Mouse (Mus musculus) heart, embryonic 16.5 days (tissue): ENCODE measurements around the gene Kat7. TPM values are rescaled to one million over a fixed set of nuclear protein-coding genes. Genes with fewer than 3 reads are reported as not detected.

Experiments used
- ATAC-seq: fragments of 200-750 bp; cut with Nextera tagmentation; replicated peaks from 2 replicates; pipeline ENCODE4 v1.8.0; 2017; ENCODE audit warnings: moderate number of reproducible peaks; ENCODE audit not compliant: insufficient read depth, low FRiP score; ENCODE audit errors: extremely low read depth
- H3K27ac ChIP-seq: fragments of 300-500 bp; sonication (generic); 2 replicates; pipeline ENCODE4 v1.5.1; 2014; ENCODE audit warnings: mild to moderate bottlenecking, low read length, control low read depth, moderate library complexity
- H3K27me3 ChIP-seq: fragments of 300-500 bp; sonication (generic); 2 replicates; pipeline ENCODE4 v1.6.1; 2014; ENCODE audit warnings: low read length, mixed read lengths; ENCODE audit not compliant: control insufficient read depth, insufficient read depth
- H3K36me3 ChIP-seq: fragments of 300-500 bp; sonication (generic); 2 replicates; pipeline ENCODE4 v1.6.1; 2014; ENCODE audit not compliant: control insufficient read depth, insufficient read depth
- H3K4me1 ChIP-seq: fragments of 300-500 bp; sonication (generic); 2 replicates; pipeline ENCODE4 v1.6.1; 2014; ENCODE audit warnings: low read length, mixed read lengths; ENCODE audit not compliant: control insufficient read depth, insufficient read depth
- H3K4me2 ChIP-seq: fragments of 300-500 bp; sonication (generic); 2 replicates; pipeline ENCODE4 v1.6.1; 2014; ENCODE audit warnings: low read depth, mild to moderate bottlenecking, control low read depth, low read length
- H3K4me3 ChIP-seq: fragments of 300-500 bp; sonication (generic); 2 replicates; pipeline ENCODE4 v1.5.1; 2014; ENCODE audit warnings: mild to moderate bottlenecking, control low read depth, low read length
- H3K9ac ChIP-seq: fragments of 300-500 bp; sonication (generic); 2 replicates; pipeline ENCODE4 v1.6.1; 2014; ENCODE audit warnings: low read length, control low read depth
- H3K9me3 ChIP-seq: fragments of 300-500 bp; sonication (generic); replicated peaks from 2 replicates; pipeline ENCODE4 v1.6.1; 2016; ENCODE audit warnings: low read length; ENCODE audit not compliant: control insufficient read depth
- WGBS: fragments of 180-500 bp; shearing (Covaris S2); extraction: QIAGEN DNeasy Blood & Tissue Kit; methylation state at CpG from one replicate; pipeline ENCODE4 v1.1.7; 2014; 5-methylcytosine and 5-hydroxymethylcytosine counted together
- polyA plus RNA-seq: library from polyadenylated mRNA; unstranded; fragments of >200 nt; fragmentation: Nextera tagmentation; extraction: Ambion mirVana; gene quantifications from 2 replicates; pipeline ENCODE4 v1.2.1, GENCODE M21; 2015

The Kat7 gene
- polyA plus RNA-seq, 1 experiment from 2014 or later: 51.1 TPM

DNA sequence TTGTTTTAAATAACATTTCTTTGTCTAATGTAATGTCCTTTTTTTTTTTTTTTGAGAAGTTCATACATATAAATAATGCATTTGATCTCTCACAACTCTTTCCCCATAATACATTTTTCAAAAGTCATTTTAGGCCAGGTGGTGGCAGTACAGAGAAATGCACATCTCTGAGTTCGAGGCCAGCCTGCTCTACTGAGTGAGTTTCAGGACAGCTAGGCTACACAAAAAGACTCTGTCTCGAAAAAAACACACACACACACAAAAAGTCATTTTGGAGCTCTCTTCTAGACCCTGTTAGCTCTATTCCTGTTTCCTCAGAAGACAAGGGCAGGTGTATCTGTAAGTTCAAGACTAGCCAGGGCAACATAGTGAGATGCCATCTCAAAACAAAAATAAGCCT lies 42.6 kb upstream of the Kat7 start:
- no peaks in the 10 kb centered on the region for H3K9me3 ChIP-seq
- no peak overlapping the region for H3K4me3 ChIP-seq
- WGBS: 91% methylated on average over 2 of the region's 2 CpGs
- H3K27ac ChIP-seq: no peak overlapping the region
- no peak overlapping the region for H3K9ac ChIP-seq
- peaks cover 22% of the 10 kb centered on the region for H3K4me1 ChIP-seq
- no peak overlapping the region for H3K4me2 ChIP-seq
- ATAC-seq: no peak
- no peaks in the 10 kb centered on the region for H3K27me3 ChIP-seq
- no peaks in the 10 kb centered on the region for H3K36me3 ChIP-seq

DNA sequence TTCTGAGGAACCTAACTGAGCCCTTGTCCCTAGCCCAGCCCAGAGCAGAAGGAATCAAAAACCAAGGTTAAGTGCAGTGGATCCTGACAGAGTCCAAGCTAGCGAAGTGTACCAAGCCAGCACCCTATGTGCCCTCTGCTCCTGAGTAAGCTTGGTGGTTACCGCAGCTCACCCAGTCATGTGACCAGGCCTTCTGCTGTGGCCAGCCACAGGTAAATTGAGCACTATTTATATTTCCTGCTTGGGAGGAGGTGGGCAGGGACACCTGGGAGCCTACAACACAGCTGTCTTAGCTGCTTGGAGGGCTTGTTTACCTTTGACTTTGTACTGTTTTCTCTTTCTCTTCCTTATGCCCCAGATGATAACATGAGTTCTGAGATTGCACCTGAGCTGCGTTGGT lies 40.9 kb upstream of the Kat7 start:
- Histone ChIP-seq H3K4me2 (no peak overlapping the region), H3K27ac (no peak overlapping the region), H3K9ac (no peak overlapping the region), H3K27me3 (no peaks in the 10 kb centered on the region), H3K4me3 (no peak overlapping the region), H3K9me3 (no peaks in the 10 kb centered on the region), H3K4me1 (peaks cover 10% of the 10 kb centered on the region), H3K36me3 (no peaks in the 10 kb centered on the region)
- ATAC-seq: no peak
- 77% methylated on average over 3 of the region's 3 CpGs for WGBS

- Histone ChIP-seq H3K9ac (no peak overlapping the region), H3K4me2 (no peak overlapping the region), H3K27ac (no peak overlapping the region)
Measured at GRCm38 (mm10) chr11:95350289-95350688, 40.2 kb upstream of the Kat7 start.

GRCm38 (mm10) chr11:95344181-95344580 lies 34.1 kb upstream of the Kat7 start:
- Histone ChIP-seq H3K9ac (no peak overlapping the region), H3K4me3 (no peak overlapping the region), H3K4me1 (peaks cover 8% of the 10 kb centered on the region), H3K4me2 (no peak overlapping the region), H3K27me3 (no peaks in the 10 kb centered on the region), H3K27ac (no peak overlapping the region), H3K36me3 (no peaks in the 10 kb centered on the region), H3K9me3 (no peaks in the 10 kb centered on the region)
- ATAC-seq: no peak
- 77% methylated on average over 2 of the region's 2 CpGs for WGBS

More at GRCm38 (mm10) chr11:95350289-95350688, 40.2 kb upstream of the Kat7 start:
- Histone ChIP-seq H3K36me3 (no peaks in the 10 kb centered on the region), H3K4me3 (no peak overlapping the region), H3K4me1 (peaks cover 5% of the 10 kb centered on the region), H3K9me3 (no peaks in the 10 kb centered on the region), H3K27me3 (no peaks in the 10 kb centered on the region)
- 58% methylated on average over 6 of the region's 6 CpGs for WGBS
- ATAC-seq: no peak

GRCm38 (mm10) chr11:95343180-95343579 lies 33.1 kb upstream of the Kat7 start:
- no peak overlapping the region for H3K27ac ChIP-seq
- H3K4me2 ChIP-seq: no peak overlapping the region
- H3K27me3 ChIP-seq: no peaks in the 10 kb centered on the region
- WGBS: 64% methylated on average over 4 of the region's 4 CpGs
- H3K4me3 ChIP-seq: no peak overlapping the region
- H3K9ac ChIP-seq: no peak overlapping the region
- no peaks in the 10 kb centered on the region for H3K36me3 ChIP-seq
- peaks cover 12% of the 10 kb centered on the region for H3K4me1 ChIP-seq
- ATAC-seq: no peak
- no peaks in the 10 kb centered on the region for H3K9me3 ChIP-seq

GRCm38 (mm10) chr11:95340664-95341063 lies 30.6 kb upstream of the Kat7 start:
- 57% methylated on average over 5 of the region's 5 CpGs for WGBS
- Histone ChIP-seq H3K9ac (no peak overlapping the region), H3K4me1 (peaks cover 22% of the 10 kb centered on the region), H3K9me3 (no peaks in the 10 kb centered on the region), H3K36me3 (no peaks in the 10 kb centered on the region), H3K4me3 (no peak overlapping the region), H3K4me2 (no peak overlapping the region), H3K27ac (no peak overlapping the region), H3K27me3 (no peaks in the 10 kb centered on the region)
- no peak for ATAC-seq

- no peak overlapping the region for H3K27ac ChIP-seq
- 72% methylated on average over 1 of the region's 1 CpGs for WGBS
Measured at GRCm38 (mm10) chr11:95340259-95340658, 30.2 kb upstream of the Kat7 start.

GRCm38 (mm10) chr11:95339471-95340021 lies 29.5 kb upstream of the Kat7 start:
- H3K27ac ChIP-seq: 0 out of 2 replicates have a peak overlapping the region, but pooled peaks have one; percentile 16

More at GRCm38 (mm10) chr11:95340259-95340658, 30.2 kb upstream of the Kat7 start:
- Histone ChIP-seq H3K36me3 (no peaks in the 10 kb centered on the region), H3K27me3 (no peaks in the 10 kb centered on the region), H3K4me1 (peaks cover 22% of the 10 kb centered on the region), H3K9me3 (no peaks in the 10 kb centered on the region), H3K9ac (no peak overlapping the region), H3K4me2 (no peak overlapping the region), H3K4me3 (no peak overlapping the region)
- ATAC-seq: no peak

DNA sequence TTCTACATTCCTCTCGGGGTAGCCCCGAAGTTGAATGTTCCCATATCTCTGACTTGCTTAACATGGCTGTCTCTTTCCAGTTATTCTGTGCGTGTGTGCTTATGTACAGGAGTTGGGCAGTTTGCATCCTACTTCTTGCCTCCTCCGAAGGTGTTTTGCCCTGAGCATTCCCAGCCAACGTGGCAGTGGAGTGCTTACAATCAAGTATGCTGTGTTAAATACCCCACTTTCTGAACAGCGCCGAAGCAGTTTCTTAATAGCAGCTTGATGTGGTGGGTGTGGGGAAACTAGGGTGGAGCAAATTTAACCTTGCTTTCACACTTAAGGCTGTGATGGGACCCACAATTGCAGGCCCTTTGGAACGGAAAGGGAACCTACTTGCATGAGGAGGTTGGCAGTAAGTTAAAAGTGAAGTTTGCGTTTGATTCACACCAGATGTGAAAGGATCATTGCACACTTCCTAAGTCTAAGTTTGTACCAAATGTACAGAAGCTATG lies 27.8 kb upstream of the Kat7 start:
- 24% methylated on average over 9 of the region's 9 CpGs for WGBS
- Histone ChIP-seq H3K9me3 (no peaks in the 10 kb centered on the region), H3K27me3 (no peaks in the 10 kb centered on the region), H3K4me2 (peak overlapping the region; percentile 76), H3K4me3 (peak overlapping the region; percentile 81), H3K27ac (no peak overlapping the region), H3K9ac (peak overlapping the region; percentile 79), H3K4me1 (peaks cover 24% of the 10 kb centered on the region), H3K36me3 (no peaks in the 10 kb centered on the region)
- no peak for ATAC-seq

More at GRCm38 (mm10) chr11:95339471-95340021, 29.5 kb upstream of the Kat7 start:
- Histone ChIP-seq H3K9me3 (no peaks in the 10 kb centered on the region), H3K36me3 (no peaks in the 10 kb centered on the region), H3K4me1 (peaks cover 23% of the 10 kb centered on the region), H3K9ac (peak overlapping the region; percentile 42), H3K27me3 (no peaks in the 10 kb centered on the region), H3K4me3 (peak overlapping the region; percentile 9; the same call in 1 of the 2 replicates), H3K4me2 (peak overlapping the region; percentile 46)
- no peak for ATAC-seq
- 27% methylated on average over 14 of the region's 14 CpGs for WGBS
